Mouse (Mus musculus) liver, embryonic 18 days (tissue): ENCODE measurements around the gene Efna4. TPM values are rescaled to one million over a fixed set of nuclear protein-coding genes. Genes with fewer than 3 reads are reported as not detected.

Experiments used
- polyA plus RNA-seq: library from polyadenylated mRNA; depleted of rRNA; stranded (reverse); fragments of >200 nt; gene quantifications from 2 replicates; pipeline ENCODE4 v1.2.3, GENCODE M21; 2012; rRNA removed

Gene Efna4
- 0.73 and 1.3 TPM in 2 replicates for polyA plus RNA-seq

GRCm38 (mm10) chr3:89337721-89338578 is at the start of gene Efna4:
Gene Efna4 (minus strand): TSS chr3:89338028.

DNA sequence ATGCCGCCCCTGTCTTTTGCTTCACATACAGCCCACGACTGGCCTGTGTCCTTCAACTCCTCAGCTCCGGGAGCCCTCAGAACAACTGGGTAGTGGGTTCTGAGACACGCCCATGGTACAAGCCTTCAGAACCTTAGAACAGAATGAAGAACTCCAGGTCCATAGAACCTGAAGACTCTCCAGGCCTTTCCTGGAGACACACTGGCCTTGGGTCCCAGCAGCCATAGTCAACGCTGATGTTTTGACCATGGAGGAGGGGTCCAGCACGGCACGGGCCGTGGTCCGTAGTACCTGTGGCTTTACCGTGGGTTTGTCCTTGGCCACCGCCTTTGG is 27.3 kb upstream of the Efna4 start, which contains the start of gene Dcst1:
Dcst1 (minus strand) TSS at position 101 of the 333 bp plus-strand sequence.

DNA sequence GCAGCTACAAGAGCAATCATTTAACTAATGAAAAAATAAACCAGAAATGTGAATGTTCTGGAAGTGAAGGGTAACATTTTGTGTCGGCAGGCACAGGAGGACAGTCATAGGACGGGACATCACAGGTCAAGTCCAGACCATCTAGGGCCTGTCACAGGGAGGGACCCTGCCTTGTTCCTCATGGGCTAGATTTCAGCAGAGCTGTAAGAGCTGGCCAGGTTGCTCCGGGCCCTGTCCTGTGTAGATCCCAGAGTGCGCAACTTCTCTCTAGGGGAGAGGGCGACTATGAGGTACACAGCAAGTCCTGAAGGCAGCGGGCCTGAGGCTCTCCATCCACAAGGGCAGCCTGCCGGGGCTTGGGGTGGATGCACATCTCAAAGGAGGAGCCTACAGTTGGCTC is 23.8 kb upstream of the Efna4 start, which contains the start of gene Dcst2:
Dcst2 (plus strand) TSS at position 301 of the 400 bp plus-strand sequence.

DNA sequence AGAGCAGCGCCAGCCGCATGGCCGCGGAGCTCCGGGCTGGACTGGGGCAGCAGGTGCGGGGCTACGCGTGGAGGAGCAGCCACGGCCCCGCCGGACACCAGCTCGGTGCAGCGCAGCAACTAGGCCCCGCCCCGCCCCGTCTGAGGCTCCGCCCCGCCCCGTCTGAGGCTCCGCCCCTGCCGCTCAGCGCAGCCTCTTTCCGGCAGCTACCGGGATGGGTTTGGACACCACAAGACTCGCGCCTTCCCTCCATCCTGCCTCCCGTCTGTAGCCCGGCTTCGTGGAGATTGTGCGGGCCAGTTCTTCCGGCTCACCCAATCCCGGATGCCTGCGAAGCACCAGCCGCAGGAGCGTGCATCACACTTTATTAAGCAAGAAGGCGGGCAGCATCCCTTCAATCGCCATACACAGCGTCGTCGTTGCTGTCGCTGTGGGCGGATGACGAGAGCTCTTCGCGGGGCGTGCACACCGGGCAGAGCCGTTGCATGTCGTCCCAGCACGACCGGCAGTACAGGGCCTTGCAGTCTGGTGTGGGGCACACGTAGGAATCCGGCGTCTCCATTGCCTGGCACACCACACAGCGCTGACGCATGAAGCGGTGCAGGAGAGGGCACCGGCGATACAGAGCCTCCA is 12.2 kb upstream of the Efna4 start, which contains the start of gene Adam15:
Adam15 (minus strand) TSS at position 128 of the 633 bp plus-strand sequence.

GRCm38 (mm10) chr3:89322514-89323165 is 15.2 kb downstream of the Efna4 start, which contains the start of gene Efna3:
Gene Efna3 (minus strand): TSS chr3:89322965.

Other genes starting within 250 kb of the Efna4 start
- gene Rusc1, start 244.7 kb downstream of the Efna4 start, polyA plus RNA-seq: 3.9 and 4.8 TPM in 2 replicates
- not detected in 2 replicates for gene Gm43738, start 236.9 kb downstream of the Efna4 start, polyA plus RNA-seq
- 280 and 373 TPM in 2 replicates for gene Fdps, start 236.1 kb downstream of the Efna4 start, polyA plus RNA-seq
- 90.2 and 91.0 TPM in 2 replicates for gene Pklr, start 201.9 kb downstream of the Efna4 start, polyA plus RNA-seq
- gene Hcn3, start 177.8 kb downstream of the Efna4 start, polyA plus RNA-seq: 0.14 and 0.19 TPM in 2 replicates
- 25.1 and 31.8 TPM in 2 replicates for gene Clk2, start 173.2 kb downstream of the Efna4 start, polyA plus RNA-seq
- gene Scamp3, start 160.6 kb downstream of the Efna4 start, polyA plus RNA-seq: 35.6 and 37.9 TPM in 2 replicates
- 3.0 and 3.4 TPM in 2 replicates for gene Fam189b, start 154.9 kb downstream of the Efna4 start, polyA plus RNA-seq
- gene Gba, start 135.1 kb downstream of the Efna4 start, polyA plus RNA-seq: 23.4 and 23.5 TPM in 2 replicates
- gene Thbs3, start 122.8 kb downstream of the Efna4 start, polyA plus RNA-seq: 2.4 and 2.5 TPM in 2 replicates
- gene Mtx1, start 110.9 kb downstream of the Efna4 start, polyA plus RNA-seq: 70.3 and 70.9 TPM in 2 replicates
- 0.36 and 0.37 TPM in 2 replicates for gene Muc1, start 109.0 kb downstream of the Efna4 start, polyA plus RNA-seq
- 44.5 and 46.2 TPM in 2 replicates for gene Krtcap2, start 92.1 kb downstream of the Efna4 start, polyA plus RNA-seq
- 0.49 and 0.55 TPM in 2 replicates for gene Trim46, start 91.7 kb downstream of the Efna4 start, polyA plus RNA-seq
- gene Dpm3, start 78.7 kb downstream of the Efna4 start, polyA plus RNA-seq: 129 and 153 TPM in 2 replicates
- 25.2 and 26.5 TPM in 2 replicates for gene Slc50a1, start 67.5 kb downstream of the Efna4 start, polyA plus RNA-seq
- 25.1 and 26.2 TPM in 2 replicates for gene Efna1, start 56.9 kb downstream of the Efna4 start, polyA plus RNA-seq
- 0.40 and 0.77 TPM in 2 replicates for gene Efna3, start 15.1 kb downstream of the Efna4 start, polyA plus RNA-seq
- 8.5 and 9.7 TPM in 2 replicates for gene Adam15, start 12.0 kb upstream of the Efna4 start, polyA plus RNA-seq
- gene Dcst2, start 23.9 kb upstream of the Efna4 start, polyA plus RNA-seq: 0.02 and 0.05 TPM in 2 replicates
- 0.10 and 0.13 TPM in 2 replicates for gene Dcst1, start 27.2 kb upstream of the Efna4 start, polyA plus RNA-seq
- 16.5 and 20.0 TPM in 2 replicates for gene Zbtb7b, start 56.7 kb upstream of the Efna4 start, polyA plus RNA-seq
- gene Lenep, start 64.8 kb upstream of the Efna4 start, polyA plus RNA-seq: 0.32 and 0.68 TPM in 2 replicates
- 16.3 TPM in 2 replicates for gene Flad1, start 73.8 kb upstream of the Efna4 start, polyA plus RNA-seq
- 76.7 and 83.7 TPM in 2 replicates for gene Cks1b, start 80.4 kb upstream of the Efna4 start, polyA plus RNA-seq
- 34.4 and 35.9 TPM in 2 replicates for gene Shc1, start 80.4 kb upstream of the Efna4 start, polyA plus RNA-seq
- gene Pygo2, start 92.2 kb upstream of the Efna4 start, polyA plus RNA-seq: 14.6 and 14.8 TPM in 2 replicates
- 6.9 and 8.0 TPM in 2 replicates for gene Pbxip1, start 98.7 kb upstream of the Efna4 start, polyA plus RNA-seq
- gene Pmvk, start 116.5 kb upstream of the Efna4 start, polyA plus RNA-seq: 51.8 and 73.8 TPM in 2 replicates
- gene Kcnn3, start 182.1 kb upstream of the Efna4 start, polyA plus RNA-seq: 0.06 and 0.07 TPM in 2 replicates